Mouse (Mus musculus) layer of hippocampus, adult 11-12 months (tissue): ENCODE measurements at regions not wholly inside any gene's neighbourhood (a gene's known extent, or its start where the extent isn't known, plus 50 kb on each side); places are given as distances from the start of the nearest gene placed in this dataset.
"Not testable (repeated sequence)": the region's sequence is repeated elsewhere in the genome, so short reads cannot be mapped to it uniquely, and the experiment has no call there.

Experiments used
- DNase-seq: peaks from one replicate; pipeline ENCODE4 v3.0.0; 2022; ENCODE audit warnings: low spot score

DNA sequence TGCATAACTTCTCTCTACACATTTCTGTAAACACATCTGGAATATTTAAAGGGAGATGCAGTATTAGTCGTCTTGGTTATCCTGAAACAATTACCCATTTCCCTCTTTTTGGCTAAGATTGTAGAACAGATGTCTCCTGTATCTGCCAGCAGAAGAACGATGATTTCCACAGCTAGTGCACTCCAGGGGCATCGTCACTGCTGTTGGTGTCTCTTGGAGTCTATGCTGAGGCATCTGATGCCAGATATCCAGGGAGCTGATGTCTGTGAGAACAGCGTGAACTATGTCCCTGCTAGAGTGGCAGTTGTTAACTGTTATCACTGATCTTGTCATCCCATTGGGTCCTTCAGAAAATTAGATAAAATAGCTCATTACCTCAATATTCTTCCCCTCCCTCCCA lies 536.2 kb downstream of the Trhde start:
- DNase-seq = peak; percentile 47

DNA sequence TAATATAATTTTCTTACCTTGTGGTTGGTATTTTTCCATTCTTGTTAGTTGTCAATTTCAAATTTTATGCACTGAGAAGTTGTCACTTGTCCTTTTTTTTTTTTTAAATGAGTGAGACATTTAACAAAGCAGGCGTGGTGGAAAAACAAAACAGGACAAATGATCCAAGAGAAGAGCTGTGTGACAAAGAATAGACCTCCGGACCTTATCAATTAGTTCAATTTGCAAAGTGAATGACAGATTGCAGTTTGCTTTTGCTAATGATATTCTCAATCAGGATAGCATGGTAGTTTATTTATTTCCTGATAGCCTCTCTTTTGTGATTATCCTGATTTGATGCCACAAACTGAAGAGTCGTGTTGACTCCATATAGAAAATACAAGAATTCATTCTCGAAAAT lies 560.5 kb downstream of the Trhde start:
- no peak for DNase-seq

DNA sequence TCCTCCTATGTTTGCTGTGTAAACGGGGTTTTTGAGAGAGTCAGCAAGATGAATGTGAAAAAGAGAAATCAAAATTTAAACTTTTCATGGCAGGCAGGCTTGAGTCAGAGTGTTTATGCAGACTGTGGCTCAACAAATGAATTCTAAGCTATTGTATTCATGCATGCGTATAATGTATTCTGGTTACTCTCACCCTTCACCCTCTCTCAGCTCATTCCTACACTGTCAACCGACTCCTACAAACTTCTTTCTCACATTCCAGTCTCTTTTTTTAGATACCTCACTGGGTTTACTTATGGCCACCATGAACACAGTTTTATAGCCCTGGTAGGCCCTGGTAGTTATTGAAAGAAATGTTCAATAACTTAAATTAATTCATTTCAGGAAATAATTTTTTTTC lies 574.5 kb downstream of the Trhde start:
- no peak for DNase-seq

DNA sequence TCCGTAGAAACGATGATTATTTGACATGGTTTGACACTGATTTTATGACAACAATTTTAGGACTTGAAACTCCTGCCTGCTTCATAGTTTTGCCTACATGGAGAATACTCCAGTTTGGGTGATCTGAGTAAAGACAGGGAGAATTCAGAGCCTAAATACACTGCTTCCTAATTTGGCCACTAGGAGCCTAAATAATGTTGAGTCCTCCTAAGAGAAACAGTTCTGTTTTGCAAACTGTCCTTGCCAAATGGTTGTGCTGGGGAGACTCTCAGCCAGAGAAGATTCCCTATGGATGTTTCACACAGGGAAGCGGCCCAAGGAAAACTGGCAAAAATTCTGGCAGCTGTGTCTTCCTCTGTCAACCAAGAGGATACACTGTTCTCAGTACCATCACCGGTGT lies 600.5 kb downstream of the Trhde start:
- DNase-seq = no peak

DNA sequence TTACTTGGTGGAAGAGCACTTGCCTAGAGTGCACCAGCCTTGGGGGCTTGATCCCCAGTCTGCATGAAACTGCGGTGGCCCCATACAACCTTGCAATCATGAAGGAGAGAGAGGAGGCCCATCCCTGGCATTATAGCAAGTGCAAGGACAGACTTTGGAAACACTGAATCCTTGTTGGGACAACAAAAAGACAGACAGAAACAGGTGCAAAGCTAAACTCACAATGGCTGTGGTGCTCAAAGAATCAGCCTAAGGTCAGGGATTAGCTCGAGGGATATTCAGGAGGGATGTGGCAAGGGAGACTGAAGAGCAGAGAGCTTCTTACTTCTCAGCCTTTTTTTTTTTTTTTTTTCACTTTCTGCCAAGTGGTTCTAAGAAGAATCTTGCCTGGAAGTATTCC lies 601.2 kb downstream of the Trhde start:
- no peak for DNase-seq

DNA sequence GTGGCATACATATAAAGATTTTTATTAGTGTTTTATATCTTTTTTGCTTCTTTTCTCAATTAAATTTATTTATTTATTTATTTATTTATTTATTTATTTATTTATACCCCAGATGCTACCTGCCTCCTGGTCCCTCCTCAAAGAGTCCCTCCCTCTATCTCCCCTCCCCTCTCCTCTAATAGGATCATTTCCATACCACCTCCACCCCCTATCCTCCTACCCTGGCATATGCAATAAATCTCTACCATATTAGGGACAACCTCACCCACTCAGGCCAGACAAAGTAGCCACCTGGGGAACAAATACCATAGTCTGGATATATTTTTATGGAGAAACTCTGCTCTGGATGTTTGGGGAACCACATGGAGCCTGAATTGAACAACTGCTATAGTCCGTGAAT lies 615.8 kb downstream of the Trhde start:
- no peak for DNase-seq

DNA sequence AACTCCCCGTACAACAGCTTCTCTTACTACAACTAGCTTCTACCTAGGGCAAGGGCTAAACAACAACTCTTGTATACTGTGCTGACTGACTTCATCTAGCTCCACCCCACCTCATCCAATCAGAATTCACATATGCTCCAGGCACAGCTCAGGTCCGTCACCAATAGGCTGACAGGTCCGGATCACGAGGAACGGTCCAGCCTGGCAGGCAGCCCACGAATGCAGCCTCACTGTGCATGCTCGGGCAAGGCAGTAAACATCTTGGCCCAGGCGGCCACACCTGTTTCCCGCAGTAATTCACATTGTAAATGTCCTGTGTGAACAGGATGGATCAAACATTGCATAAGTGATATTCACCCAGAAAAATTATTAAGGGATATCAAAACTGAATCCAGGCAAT lies 658.8 kb downstream of the Trhde start:
- DNase-seq = not testable (repeated sequence)

DNA sequence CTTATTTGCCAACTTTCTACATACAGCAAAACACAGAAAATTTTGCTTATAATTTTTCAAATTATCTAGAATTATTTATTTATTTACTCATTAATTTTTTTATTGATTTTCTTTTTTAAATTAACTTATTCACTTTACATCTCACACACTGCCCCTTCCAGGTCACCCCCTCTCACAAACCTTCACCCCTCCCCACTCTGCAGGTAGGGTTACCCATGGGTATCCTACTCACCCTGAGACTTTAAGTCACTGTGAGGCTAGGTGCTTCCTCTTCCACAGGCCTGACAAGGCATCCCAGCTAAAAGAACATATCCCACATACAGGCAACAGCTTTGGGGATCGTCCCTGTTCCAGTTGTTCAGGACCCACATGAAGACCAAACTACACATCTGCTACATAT lies 664.2 kb downstream of the Trhde start:
- DNase-seq = no peak

DNA sequence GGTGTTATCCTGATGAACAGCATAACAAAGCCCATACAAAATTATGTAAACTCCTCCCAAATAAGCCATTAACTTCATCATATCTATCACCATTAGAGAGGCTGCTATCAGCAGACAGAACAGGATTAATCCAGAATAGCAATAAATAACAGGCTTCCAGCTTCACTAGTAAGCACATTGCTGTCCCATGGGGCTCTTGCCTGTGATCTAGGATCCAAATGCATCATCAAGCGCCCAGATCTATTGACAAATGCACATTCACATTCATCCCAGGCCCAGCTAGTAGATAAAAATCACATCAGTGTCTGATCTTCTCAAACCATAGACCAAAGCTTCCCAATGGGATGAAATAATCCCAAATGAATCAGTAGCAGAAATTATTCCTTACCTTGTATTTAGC lies 665.0 kb downstream of the Trhde start:
- no peak for DNase-seq
